Mouse (Mus musculus) forebrain, embryonic 13.5 days (tissue): ENCODE data around the gene Slc25a20. TPM values are rescaled to one million over a fixed set of nuclear protein-coding genes. Genes with fewer than 3 reads are reported as not detected.
A peak's percentile ranks its signal among the peaks of the same experiment; 100 is the strongest.

ENCODE experiments used
- ATAC-seq: fragments of 200-750 bp; cut with Nextera tagmentation; 2 replicates; pipeline ENCODE4 v1.8.0; 2017
- H3K27ac ChIP-seq: fragments of 300-500 bp; sonication (generic); 2 replicates; pipeline ENCODE4 v1.5.1; 2015; ENCODE audit warnings: inconsistent platforms, mild to moderate bottlenecking, moderate library complexity
- H3K27me3 ChIP-seq: fragments of 300-500 bp; sonication (generic); 2 replicates; pipeline ENCODE4 v1.6.1; 2015; ENCODE audit warnings: mild to moderate bottlenecking, inconsistent platforms
- H3K36me3 ChIP-seq: fragments of 300-500 bp; sonication (generic); 2 replicates; pipeline ENCODE4 v1.6.1; 2015; ENCODE audit warnings: mild to moderate bottlenecking, inconsistent platforms; ENCODE audit not compliant: poor library complexity, severe bottlenecking
- H3K4me1 ChIP-seq: fragments of 300-500 bp; sonication (generic); 2 replicates; pipeline ENCODE4 v1.6.1; 2015; ENCODE audit warnings: inconsistent platforms
- H3K4me2 ChIP-seq: fragments of 300-500 bp; sonication (generic); 2 replicates; pipeline ENCODE4 v1.6.1; 2015; ENCODE audit warnings: inconsistent platforms, mild to moderate bottlenecking, moderate library complexity
- H3K4me3 ChIP-seq: fragments of 300-500 bp; sonication (generic); 2 replicates; pipeline ENCODE4 v1.5.1; 2015; ENCODE audit warnings: mild to moderate bottlenecking, inconsistent platforms
- H3K9ac ChIP-seq: fragments of 300-500 bp; sonication (generic); 2 replicates; pipeline ENCODE4 v1.6.1; 2015; ENCODE audit warnings: mild to moderate bottlenecking, inconsistent platforms
- H3K9me3 ChIP-seq: fragments of 300-500 bp; sonication (generic); replicated peaks from 2 replicates; pipeline ENCODE4 v1.6.1; 2016; ENCODE audit warnings: inconsistent platforms
- WGBS: fragments of 180-500 bp; shearing (Covaris S2); methylation state at CpG from one replicate; pipeline ENCODE4 v1.1.7; 2015; 5-methylcytosine and 5-hydroxymethylcytosine counted together
- polyA plus RNA-seq: library from polyadenylated mRNA; unstranded; fragments of >200 nt; fragmentation: Nextera tagmentation; extraction: Ambion mirVana; gene quantifications from 2 replicates; pipeline ENCODE4 v1.2.1, GENCODE M21; 2015

Slc25a20 gene
- polyA plus RNA-seq, 1 experiment from 2014 or later, result 39.0 TPM

DNA sequence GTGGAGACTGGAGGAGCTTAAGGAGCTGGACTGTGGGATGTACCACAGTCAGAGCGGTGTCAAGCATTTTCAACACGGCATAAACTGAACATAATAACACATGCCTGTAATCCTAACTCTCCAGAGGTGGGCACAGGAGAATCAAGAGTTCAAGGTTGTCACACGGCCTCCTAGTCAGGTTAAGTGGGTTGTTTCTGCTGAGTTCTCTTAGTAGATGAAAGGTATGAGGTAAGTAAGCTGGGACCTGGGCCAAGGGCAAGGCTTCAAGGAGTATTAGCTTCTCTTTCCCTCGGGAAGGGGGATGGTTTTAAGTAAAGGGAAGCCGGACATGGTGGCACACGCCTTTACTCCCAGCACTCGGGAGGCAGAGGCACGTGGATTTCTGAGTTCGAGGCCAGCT is 26.6 kb downstream of the Slc25a20 start:
- 77% methylated on average over 9 of the region's 9 CpGs for WGBS
- peaks cover 12% of the 10 kb centered on the region; the same call in 1 of the 2 replicates for H3K36me3 ChIP-seq
- H3K4me2 ChIP-seq, result no peak overlapping the region
- no peaks in the 10 kb centered on the region for H3K27me3 ChIP-seq
- H3K9ac ChIP-seq, result no peak overlapping the region
- H3K4me3 ChIP-seq, result no peak overlapping the region
- H3K9me3 ChIP-seq, result no peaks in the 10 kb centered on the region
- 0 out of 2 replicates have a peak overlapping the region, but pooled peaks have one; percentile 49 for H3K27ac ChIP-seq
- peaks cover 23% of the 10 kb centered on the region for H3K4me1 ChIP-seq
- no peak for ATAC-seq

GRCm38 (mm10) chr9:108689106-108689505 is 27.2 kb downstream of the Slc25a20 start, which contains the start of gene Prkar2a:
Gene Prkar2a (plus strand): TSS chr9:108689314.
- H3K9ac ChIP-seq, result peak within 1 kb of the TSS; percentile 14; the same call in 1 of the 2 replicates
- H3K9me3 ChIP-seq, result no peaks in the 10 kb centered on the region
- no peak within 1 kb of the TSS for H3K4me3 ChIP-seq
- H3K4me2 ChIP-seq, result no peak within 1 kb of the TSS
- peak within 1 kb of the TSS; percentile 49; the same call in 1 of the 2 replicates for H3K27ac ChIP-seq
- peaks cover 6% of the 10 kb centered on the region; the same call in 1 of the 2 replicates for H3K36me3 ChIP-seq
- no peaks in the 10 kb centered on the region for H3K27me3 ChIP-seq
- no peak for ATAC-seq
- 17% methylated on average over 1 of the region's 1 CpGs for WGBS
- H3K4me1 ChIP-seq, result peaks cover 30% of the 10 kb centered on the region

- Histone ChIP-seq H3K9ac (no peak overlapping the region), H3K27ac (no peak overlapping the region), H3K4me2 (no peak overlapping the region), H3K9me3 (no peaks in the 10 kb centered on the region), H3K4me1 (peaks cover 39% of the 10 kb centered on the region), H3K4me3 (no peak overlapping the region), H3K27me3 (no peaks in the 10 kb centered on the region), H3K36me3 (0 out of 2 replicates have a peak, but pooled peaks cover 4% of the 10 kb centered on the region)
- ATAC-seq, result no peak
- WGBS, result 94% methylated on average over 1 of the region's 1 CpGs
Measured at GRCm38 (mm10) chr9:108689993-108690392, 28.1 kb downstream of the Slc25a20 start.

- Histone ChIP-seq H3K27ac (no peak overlapping the region), H3K9ac (no peak overlapping the region), H3K4me2 (no peak overlapping the region), H3K4me1 (peaks cover 39% of the 10 kb centered on the region), H3K4me3 (no peak overlapping the region), H3K9me3 (no peaks in the 10 kb centered on the region), H3K27me3 (no peaks in the 10 kb centered on the region), H3K36me3 (0 out of 2 replicates have a peak, but pooled peaks cover 4% of the 10 kb centered on the region)
- WGBS, result 73% methylated on average over 6 of the region's 6 CpGs
- ATAC-seq, result no peak
Measured at GRCm38 (mm10) chr9:108690914-108691313, 29.0 kb downstream of the Slc25a20 start.

GRCm38 (mm10) chr9:108691371-108691770 is 29.5 kb downstream of the Slc25a20 start:
- ATAC-seq, result no peak
- Histone ChIP-seq H3K9me3 (no peaks in the 10 kb centered on the region), H3K9ac (peak overlapping the region; percentile 78), H3K27me3 (no peaks in the 10 kb centered on the region), H3K27ac (no peak overlapping the region), H3K4me3 (peak overlapping the region; percentile 70), H3K4me2 (peak overlapping the region; percentile 83), H3K4me1 (peaks cover 39% of the 10 kb centered on the region), H3K36me3 (0 out of 2 replicates have a peak, but pooled peaks cover 4% of the 10 kb centered on the region)
- 69% methylated on average over 8 of the region's 8 CpGs for WGBS

DNA sequence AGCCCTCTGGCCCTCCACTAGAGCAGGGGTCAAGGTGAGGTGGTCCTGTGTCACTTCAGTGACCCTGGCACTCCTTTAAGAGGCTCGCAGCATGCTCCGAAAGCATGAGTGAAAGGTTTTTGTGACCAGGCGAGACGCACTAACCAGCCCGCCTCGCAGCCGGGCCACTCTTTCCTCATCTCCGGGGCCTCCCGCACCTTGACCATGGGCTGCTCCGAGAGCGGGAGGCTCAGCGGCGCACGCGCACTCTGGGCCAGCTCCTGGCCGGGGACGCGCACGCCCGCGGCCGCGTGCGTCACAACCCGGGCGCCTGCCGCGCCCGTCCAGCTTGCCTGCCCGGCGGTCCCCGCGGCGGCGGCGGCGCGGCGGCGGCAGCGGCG is 29.9 kb downstream of the Slc25a20 start:
- WGBS, result 0% methylated on average over 15 of the region's 42 CpGs
- Histone ChIP-seq H3K36me3 (0 out of 2 replicates have a peak, but pooled peaks cover 4% of the 10 kb centered on the region), H3K4me2 (peak overlapping the region; percentile 83), H3K27me3 (no peaks in the 10 kb centered on the region), H3K4me3 (peak overlapping the region; percentile 70), H3K9ac (peak overlapping the region; percentile 78), H3K9me3 (no peaks in the 10 kb centered on the region), H3K4me1 (peaks cover 35% of the 10 kb centered on the region), H3K27ac (peak overlapping the region; percentile 70)
- ATAC-seq, result peak; percentile 91

- under 1% methylated on average over 91 of the region's 92 CpGs for WGBS
- Histone ChIP-seq H3K27ac (peak overlapping the region; percentile 70), H3K9me3 (no peaks in the 10 kb centered on the region), H3K9ac (peak overlapping the region; percentile 78), H3K36me3 (0 out of 2 replicates have a peak, but pooled peaks cover 4% of the 10 kb centered on the region), H3K4me3 (peak overlapping the region; percentile 70), H3K27me3 (no peaks in the 10 kb centered on the region), H3K4me2 (peak overlapping the region; percentile 83), H3K4me1 (peaks cover 35% of the 10 kb centered on the region)
- ATAC-seq, result peak; percentile 81
Measured at GRCm38 (mm10) chr9:108692226-108693041, 30.5 kb downstream of the Slc25a20 start.

DNA sequence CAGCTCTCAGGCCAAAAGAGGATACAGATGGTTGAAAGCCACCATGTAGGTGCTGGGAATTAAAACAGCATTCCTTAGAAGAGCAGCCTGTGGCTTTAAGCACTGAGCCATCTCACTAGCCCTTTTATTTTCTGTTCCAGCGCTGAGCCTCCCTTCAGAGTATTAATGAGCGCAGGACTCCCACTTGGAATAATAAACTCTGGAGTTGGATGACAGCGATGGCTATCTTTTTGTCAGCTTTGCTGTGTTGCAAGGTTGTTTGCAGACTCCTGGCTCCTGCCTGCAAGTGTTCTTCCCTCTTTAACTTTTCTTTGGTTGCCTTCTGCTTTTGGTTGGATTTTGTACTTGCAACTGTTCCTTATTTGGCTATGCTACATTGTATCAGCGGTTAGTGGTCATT is 32.1 kb downstream of the Slc25a20 start:
- Histone ChIP-seq H3K4me3 (peak overlapping the region; percentile 70; the same call in 1 of the 2 replicates), H3K36me3 (peaks cover 9% of the 10 kb centered on the region), H3K9me3 (no peaks in the 10 kb centered on the region), H3K4me2 (peak overlapping the region; percentile 83), H3K27ac (no peak overlapping the region), H3K9ac (peak overlapping the region; percentile 41), H3K27me3 (no peaks in the 10 kb centered on the region), H3K4me1 (peaks cover 33% of the 10 kb centered on the region)
- WGBS, result 49% methylated on average over 4 of the region's 4 CpGs
- no peak for ATAC-seq

DNA sequence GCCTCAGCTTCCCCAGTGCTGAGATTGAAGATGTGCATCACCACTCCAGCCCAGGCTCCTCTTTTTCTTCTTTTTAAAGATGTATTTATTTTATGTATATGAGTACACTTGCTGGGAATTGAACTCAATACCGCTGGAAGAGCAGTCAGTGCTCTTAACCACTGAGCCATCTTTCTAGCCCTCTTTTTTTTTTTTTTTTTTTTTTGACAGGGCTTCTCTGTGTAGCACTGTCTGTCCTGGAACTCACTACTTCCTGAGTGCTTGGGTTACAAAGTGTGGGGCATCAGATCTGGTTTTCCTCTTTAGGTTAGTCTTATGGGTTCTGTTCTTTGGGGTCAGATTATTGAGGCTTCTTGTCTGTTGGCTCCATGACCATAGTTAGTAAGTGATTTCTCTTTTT is 32.6 kb downstream of the Slc25a20 start:
- ATAC-seq, result no peak
- H3K27ac ChIP-seq, result no peak overlapping the region
- no peak overlapping the region for H3K4me3 ChIP-seq
- WGBS, result 94% methylated on average over 1 of the region's 1 CpGs
- peaks cover 9% of the 10 kb centered on the region for H3K36me3 ChIP-seq
- H3K9me3 ChIP-seq, result no peaks in the 10 kb centered on the region
- peaks cover 29% of the 10 kb centered on the region for H3K4me1 ChIP-seq
- H3K4me2 ChIP-seq, result peak overlapping the region; percentile 83
- no peaks in the 10 kb centered on the region for H3K27me3 ChIP-seq
- H3K9ac ChIP-seq, result no peak overlapping the region

GRCm38 (mm10) chr9:108702476-108702875 is 40.6 kb downstream of the Slc25a20 start:
- Histone ChIP-seq H3K9me3 (no peaks in the 10 kb centered on the region), H3K4me2 (no peak overlapping the region), H3K9ac (no peak overlapping the region), H3K4me1 (peaks cover 10% of the 10 kb centered on the region), H3K27me3 (no peaks in the 10 kb centered on the region), H3K27ac (no peak overlapping the region), H3K4me3 (no peak overlapping the region), H3K36me3 (peaks cover 5% of the 10 kb centered on the region)
- ATAC-seq, result no peak

DNA sequence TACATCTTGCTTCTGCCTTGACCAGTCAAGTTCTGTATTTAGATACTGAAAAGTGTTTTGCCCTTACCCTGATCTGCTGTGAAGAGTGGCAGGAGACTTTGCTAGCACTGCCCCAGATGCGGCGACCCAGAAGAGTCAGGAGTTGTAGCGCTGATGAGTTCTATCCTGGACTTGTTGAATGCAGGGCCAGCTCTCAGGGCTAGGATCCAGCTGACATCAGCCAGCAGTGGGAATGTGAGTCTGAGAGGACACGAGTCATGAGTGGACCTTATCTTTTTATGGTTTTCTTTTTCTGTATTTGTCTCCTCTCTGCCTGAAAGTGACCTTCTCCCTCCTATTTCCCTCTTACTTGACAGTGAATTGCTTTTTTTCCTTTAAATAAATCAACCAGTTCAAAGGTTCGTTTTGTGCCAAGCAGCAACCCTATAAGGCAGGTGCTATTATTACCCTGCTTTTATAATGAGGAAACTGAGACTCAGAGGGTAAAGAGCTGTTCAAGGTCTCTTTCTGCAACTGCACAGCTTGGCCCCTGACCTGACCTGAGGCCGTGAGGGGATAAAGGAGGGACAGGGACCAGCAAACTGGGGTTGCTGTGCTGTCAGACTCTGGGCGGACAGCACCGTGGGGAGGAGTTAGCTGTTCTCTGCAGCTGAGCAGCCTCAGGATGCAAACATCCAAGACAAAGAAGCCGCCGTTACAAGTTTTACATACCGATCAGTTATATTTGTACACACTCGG is 41.7 kb downstream of the Slc25a20 start:
- H3K4me3 ChIP-seq, result no peak overlapping the region
- no peaks in the 10 kb centered on the region for H3K9me3 ChIP-seq
- H3K27me3 ChIP-seq, result no peaks in the 10 kb centered on the region
- ATAC-seq, result no peak
- no peak overlapping the region for H3K27ac ChIP-seq
- peak overlapping the region; percentile 5 for H3K9ac ChIP-seq
- H3K4me1 ChIP-seq, result peaks cover 10% of the 10 kb centered on the region
- no peak overlapping the region for H3K4me2 ChIP-seq
- 38% methylated on average over 12 of the region's 12 CpGs for WGBS
- no peaks in the 10 kb centered on the region for H3K36me3 ChIP-seq

DNA sequence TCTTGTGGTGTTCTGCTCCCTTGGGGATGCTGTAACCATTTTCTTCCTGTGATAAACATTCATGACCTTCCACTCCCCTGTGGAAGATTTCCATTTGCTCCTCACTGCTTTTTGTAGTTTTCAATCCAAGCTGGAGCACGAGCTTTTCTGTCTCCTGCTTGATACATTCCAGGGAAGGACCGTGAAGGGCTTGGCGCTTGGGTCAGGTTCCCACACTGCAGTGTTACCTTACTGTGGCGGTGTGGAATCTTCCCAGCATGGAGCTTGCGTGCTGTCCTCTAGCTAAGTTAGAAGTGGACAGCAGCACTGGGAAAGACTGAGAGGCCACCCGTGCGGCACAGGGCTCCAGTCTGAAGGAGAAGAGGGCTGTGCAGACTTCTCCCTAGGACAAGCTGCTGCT is 42.7 kb downstream of the Slc25a20 start:
- Histone ChIP-seq H3K4me3 (no peak overlapping the region), H3K9me3 (no peaks in the 10 kb centered on the region), H3K4me1 (peaks cover 10% of the 10 kb centered on the region), H3K27me3 (no peaks in the 10 kb centered on the region), H3K36me3 (no peaks in the 10 kb centered on the region), H3K9ac (no peak overlapping the region), H3K4me2 (no peak overlapping the region), H3K27ac (no peak overlapping the region)
- no peak for ATAC-seq
- 81% methylated on average over 7 of the region's 7 CpGs for WGBS
